Mouse (Mus musculus): ENCODE data around the gene Prss34. TPM values are rescaled to one million over a fixed set of nuclear protein-coding genes. Genes with fewer than 3 reads are reported as not detected.

Gene Prss34
- polyA plus RNA-seq, 1 experiment from 2014 or later: 0.18 TPM

DNA sequence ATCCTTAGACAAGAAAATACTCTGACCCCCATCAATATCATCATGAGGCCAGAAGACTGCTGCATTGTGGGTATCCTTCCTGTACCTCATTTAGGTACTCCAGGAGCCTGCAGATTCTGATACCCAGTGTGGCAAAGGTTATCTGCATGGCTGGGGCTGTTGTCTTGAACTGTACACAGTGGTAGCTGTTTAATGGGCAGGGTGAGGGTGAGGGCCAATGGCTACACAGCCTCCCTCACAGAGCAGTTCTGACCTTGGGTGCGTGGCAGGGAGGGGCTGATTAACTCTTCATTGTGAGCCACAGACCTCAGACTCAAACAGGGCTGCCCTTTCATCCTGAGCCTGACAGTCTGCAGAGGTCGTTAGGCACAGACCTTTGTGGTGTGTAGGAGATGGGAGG lies 24.7 kb downstream of the Prss34 start:
- Histone ChIP-seq H3K9me3 (no peaks in the 10 kb centered on the region), H3K4me3 (no peak overlapping the region), H3K27me3 (no peaks in the 10 kb centered on the region), H3K27ac (replicated peaks) (no peak overlapping the region), H3K4me2 (replicated peaks) (no peak overlapping the region), H3K36me3 (no peaks in the 10 kb centered on the region), H3K9ac (replicated peaks) (no peak overlapping the region), H3K4me1 (no peaks in the 10 kb centered on the region)
- ATAC-seq (replicated peaks): no peak
- 13% methylated on average over 2 of the region's 2 CpGs for WGBS

DNA sequence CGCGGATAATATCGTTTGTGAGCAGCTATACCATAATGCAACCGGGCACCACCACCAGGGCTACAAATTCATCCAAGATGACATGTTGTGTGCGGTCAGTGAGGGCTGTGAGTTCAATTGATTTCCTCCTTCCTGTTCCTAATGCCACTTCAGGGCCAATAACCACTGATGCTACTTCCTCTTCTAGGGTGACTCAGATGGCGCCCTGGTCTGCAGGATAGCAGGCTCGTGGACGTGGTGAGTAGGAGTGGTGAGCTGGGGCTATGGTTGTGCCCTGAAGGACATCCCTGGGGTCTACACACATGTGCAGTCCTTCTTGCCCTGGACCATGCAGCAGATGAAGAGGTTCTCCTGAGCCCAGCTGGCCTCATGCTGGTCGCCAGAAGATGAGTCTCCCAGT lies 34.1 kb downstream of the Prss34 start:
- Histone ChIP-seq H3K4me1 (no peaks in the 10 kb centered on the region), H3K4me3 (no peak overlapping the region), H3K36me3 (no peaks in the 10 kb centered on the region), H3K4me2 (replicated peaks) (no peak overlapping the region), H3K9ac (replicated peaks) (no peak overlapping the region), H3K27ac (replicated peaks) (no peak overlapping the region), H3K27me3 (no peaks in the 10 kb centered on the region), H3K9me3 (no peaks in the 10 kb centered on the region)
- WGBS: 77% methylated on average over 9 of the region's 9 CpGs
- ATAC-seq (replicated peaks): no peak

DNA sequence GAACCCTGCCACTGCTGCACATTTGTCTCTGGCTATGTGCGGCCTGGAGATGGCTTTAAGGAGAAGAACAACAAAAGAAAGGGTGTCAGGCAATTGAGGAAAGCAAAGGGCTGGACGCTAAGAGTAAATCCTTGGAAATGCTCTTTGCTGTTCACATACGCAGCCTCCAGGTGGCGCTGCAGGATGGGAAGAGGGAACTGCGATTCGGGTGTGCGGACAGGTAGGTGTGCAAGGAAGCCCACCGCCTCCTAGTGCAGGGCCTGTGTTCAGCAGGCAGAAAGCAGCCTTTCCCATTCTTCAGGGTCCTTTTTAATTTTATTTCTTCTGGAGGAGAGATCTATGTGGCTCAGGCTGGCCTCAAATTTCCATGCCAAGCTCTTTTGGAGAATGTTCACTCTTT lies 35.7 kb downstream of the Prss34 start:
- Histone ChIP-seq H3K9me3 (no peaks in the 10 kb centered on the region), H3K4me2 (replicated peaks) (no peak overlapping the region), H3K36me3 (no peaks in the 10 kb centered on the region), H3K4me1 (no peaks in the 10 kb centered on the region), H3K27me3 (no peaks in the 10 kb centered on the region), H3K27ac (replicated peaks) (no peak overlapping the region), H3K4me3 (no peak overlapping the region), H3K9ac (replicated peaks) (no peak overlapping the region)
- no peak for ATAC-seq (replicated peaks)
- 0% methylated on average over 8 of the region's 8 CpGs for WGBS

DNA sequence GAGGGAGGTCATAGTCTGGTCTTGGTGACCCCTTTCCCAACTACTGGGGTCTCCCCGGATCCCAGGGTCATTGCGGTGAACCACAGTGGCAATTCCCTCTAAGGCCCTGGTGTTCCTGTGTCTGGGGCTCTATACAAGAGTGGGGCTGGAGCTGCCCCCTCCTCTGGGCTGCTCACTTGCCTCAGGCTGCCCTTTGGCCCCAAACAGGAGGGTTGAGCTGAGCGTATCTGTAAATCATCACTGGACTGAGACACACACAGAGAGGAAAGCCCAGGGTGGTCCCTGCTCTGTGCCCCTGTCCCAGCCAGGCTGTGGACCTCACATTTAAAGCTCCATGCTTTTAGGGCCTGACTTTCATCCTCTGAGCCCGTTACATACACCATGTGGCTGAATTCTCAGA lies 40.0 kb downstream of the Prss34 start:
- H3K27ac ChIP-seq (replicated peaks): no peak overlapping the region
- no peaks in the 10 kb centered on the region for H3K27me3 ChIP-seq
- no peak overlapping the region for H3K4me2 ChIP-seq (replicated peaks)
- H3K9ac ChIP-seq (replicated peaks): no peak overlapping the region
- H3K36me3 ChIP-seq: no peaks in the 10 kb centered on the region
- WGBS: 87% methylated on average over 4 of the region's 4 CpGs
- ATAC-seq (replicated peaks): no peak
- H3K9me3 ChIP-seq: no peaks in the 10 kb centered on the region
- no peak overlapping the region for H3K4me3 ChIP-seq
- no peaks in the 10 kb centered on the region for H3K4me1 ChIP-seq

DNA sequence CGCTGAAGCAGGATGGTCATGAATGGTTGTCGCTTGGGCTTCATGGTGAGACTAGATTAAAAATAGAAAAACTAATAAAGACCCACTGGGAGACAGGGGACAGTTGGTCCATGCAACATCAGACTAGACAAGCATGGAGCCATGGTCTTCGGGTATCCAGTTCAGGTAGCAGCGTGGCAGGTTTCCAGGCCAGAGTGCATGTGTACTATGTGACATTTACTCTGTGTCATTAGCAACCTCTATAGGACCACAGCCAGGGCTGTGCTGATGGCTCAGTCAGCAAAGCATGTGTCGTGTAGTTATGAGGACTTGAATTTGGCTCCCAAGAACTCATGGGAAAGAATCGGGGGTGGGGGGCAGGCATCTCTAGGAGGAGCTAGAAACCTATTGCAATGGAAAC lies 41.8 kb downstream of the Prss34 start:
- no peak for ATAC-seq (replicated peaks)
- no peaks in the 10 kb centered on the region for H3K4me1 ChIP-seq
- H3K4me3 ChIP-seq: no peak overlapping the region
- no peak overlapping the region for H3K4me2 ChIP-seq (replicated peaks)
- no peak overlapping the region for H3K27ac ChIP-seq (replicated peaks)
- no peak overlapping the region for H3K9ac ChIP-seq (replicated peaks)
- H3K36me3 ChIP-seq: no peaks in the 10 kb centered on the region
- 92% methylated on average over 6 of the region's 6 CpGs for WGBS
- H3K9me3 ChIP-seq: no peaks in the 10 kb centered on the region
- no peaks in the 10 kb centered on the region for H3K27me3 ChIP-seq

DNA sequence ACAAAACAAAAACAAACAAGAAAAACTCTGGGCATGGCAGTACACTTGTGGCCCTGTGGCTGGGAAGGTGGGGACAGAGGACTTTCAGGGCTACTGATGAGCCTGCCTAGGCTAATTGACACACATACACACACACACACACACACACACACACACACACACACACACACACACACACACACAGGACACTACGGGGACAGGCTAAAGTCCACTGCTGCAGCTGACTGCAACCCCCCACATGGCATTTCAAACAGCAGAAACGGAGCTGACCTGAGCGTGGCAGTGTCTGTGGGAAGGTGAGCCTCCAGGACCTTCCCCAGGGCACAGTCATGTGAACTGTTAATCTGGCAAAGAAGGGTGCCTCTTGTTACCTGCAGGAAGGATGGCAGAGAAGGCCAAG lies 43.3 kb downstream of the Prss34 start:
- H3K4me1 ChIP-seq: no peaks in the 10 kb centered on the region
- H3K36me3 ChIP-seq: no peaks in the 10 kb centered on the region
- ATAC-seq (replicated peaks): no peak
- H3K4me2 ChIP-seq (replicated peaks): no peak overlapping the region
- H3K9me3 ChIP-seq: no peaks in the 10 kb centered on the region
- no peak overlapping the region for H3K4me3 ChIP-seq
- WGBS: 54% methylated on average over 3 of the region's 3 CpGs
- H3K27me3 ChIP-seq: no peaks in the 10 kb centered on the region
- H3K9ac ChIP-seq (replicated peaks): no peak overlapping the region
- H3K27ac ChIP-seq (replicated peaks): no peak overlapping the region

DNA sequence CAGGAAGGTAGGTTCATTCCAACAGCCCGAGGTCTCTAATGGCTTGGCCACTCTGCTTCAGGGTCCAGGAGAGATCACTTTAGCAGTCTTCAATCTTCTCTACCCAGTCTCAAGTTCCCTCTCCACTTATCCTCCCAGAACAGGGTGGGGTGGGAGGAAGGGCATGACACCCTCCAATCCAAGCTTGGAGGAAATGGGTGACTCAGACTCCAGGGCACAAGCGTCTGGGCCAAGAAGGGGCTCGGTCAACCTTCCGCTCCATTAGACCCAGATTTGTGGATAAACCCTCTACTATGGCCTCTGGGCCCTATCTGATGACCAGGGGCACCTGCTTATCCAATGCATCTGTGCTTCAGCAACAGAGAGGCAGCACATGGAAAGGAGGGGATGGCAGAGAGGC lies 47.3 kb downstream of the Prss34 start, which contains the start of gene Tpsab1:
Gene Tpsab1, minus strand, starts transcription at position 101 of the 400 bp plus-strand sequence.
- 90% methylated on average over 4 of the region's 4 CpGs for WGBS
- ATAC-seq (replicated peaks): no peak
- no peaks in the 10 kb centered on the region for H3K27me3 ChIP-seq

More for the DNA sequence above, 47.3 kb downstream of the Prss34 start, which contains the start of gene Tpsab1:
- Histone ChIP-seq H3K9ac (replicated peaks) (no peak within 1 kb of the TSS), H3K36me3 (no peaks in the 10 kb centered on the region), H3K4me1 (no peaks in the 10 kb centered on the region), H3K27ac (replicated peaks) (no peak within 1 kb of the TSS), H3K4me2 (replicated peaks) (no peak within 1 kb of the TSS), H3K4me3 (no peak within 1 kb of the TSS), H3K9me3 (no peaks in the 10 kb centered on the region)

Other genes with a start within 250 kb of the Prss34 start
- gene Tmem204, start 214.8 kb upstream of the Prss34 start, polyA plus RNA-seq (2015; fragmentation: Nextera tagmentation; extraction: Ambion mirVana): 10.5 and 11.5 TPM in 2 replicates
- 54.6 and 57.2 TPM in 2 replicates for gene Telo2, start 182.4 kb upstream of the Prss34 start, polyA plus RNA-seq (2015; fragmentation: Nextera tagmentation; extraction: Ambion mirVana)
- not detected in 2 replicates for gene Ptx4, start 177.6 kb upstream of the Prss34 start, polyA plus RNA-seq (2015; fragmentation: Nextera tagmentation; extraction: Ambion mirVana)
- 28.8 and 30.4 TPM in 2 replicates for gene Clcn7, start 165.0 kb upstream of the Prss34 start, polyA plus RNA-seq (2015; fragmentation: Nextera tagmentation; extraction: Ambion mirVana)
- not detected in 2 replicates for gene Ccdc154, start 135.9 kb upstream of the Prss34 start, polyA plus RNA-seq (2015; fragmentation: Nextera tagmentation; extraction: Ambion mirVana)
- not detected in 2 replicates for gene Gm38655, start 122.9 kb upstream of the Prss34 start, polyA plus RNA-seq (2015; fragmentation: Nextera tagmentation; extraction: Ambion mirVana)
- 35.7 and 37.8 TPM in 2 replicates for gene BC003965, start 113.8 kb upstream of the Prss34 start, polyA plus RNA-seq (2015; fragmentation: Nextera tagmentation; extraction: Ambion mirVana)
- gene Unkl, start 110.0 kb upstream of the Prss34 start, polyA plus RNA-seq (2015; fragmentation: Nextera tagmentation; extraction: Ambion mirVana): 10.6 and 14.2 TPM in 2 replicates
- gene Gnptg, start 58.3 kb upstream of the Prss34 start, polyA plus RNA-seq (2015; fragmentation: Nextera tagmentation; extraction: Ambion mirVana): 85.5 and 85.7 TPM in 2 replicates
- gene Tsr3, start 58.2 kb upstream of the Prss34 start, polyA plus RNA-seq (2015; fragmentation: Nextera tagmentation; extraction: Ambion mirVana): 66.2 and 69.2 TPM in 2 replicates
- 7.2 and 10.1 TPM in 2 replicates for gene Baiap3, start 42.0 kb upstream of the Prss34 start, polyA plus RNA-seq (2015; fragmentation: Nextera tagmentation; extraction: Ambion mirVana)
- gene Ube2i, start 23.8 kb upstream of the Prss34 start, polyA plus RNA-seq (2015; fragmentation: Nextera tagmentation; extraction: Ambion mirVana): 680 and 683 TPM in 2 replicates
- gene Prss28, start 10.3 kb downstream of the Prss34 start, polyA plus RNA-seq (2015; fragmentation: Nextera tagmentation; extraction: Ambion mirVana): not detected in 2 replicates
- gene Prss29, start 20.3 kb downstream of the Prss34 start, polyA plus RNA-seq (2015; fragmentation: Nextera tagmentation; extraction: Ambion mirVana): not detected in 2 replicates
- gene Tpsab1, start 47.2 kb downstream of the Prss34 start, polyA plus RNA-seq (2015; fragmentation: Nextera tagmentation; extraction: Ambion mirVana): not detected in 2 replicates
- gene Tpsb2, start 67.9 kb downstream of the Prss34 start, polyA plus RNA-seq (2015; fragmentation: Nextera tagmentation; extraction: Ambion mirVana): not detected in 2 replicates
- 0.77 and 0.94 TPM in 2 replicates for gene Tpsg1, start 70.9 kb downstream of the Prss34 start, polyA plus RNA-seq (2015; fragmentation: Nextera tagmentation; extraction: Ambion mirVana)
- 13.8 and 15.8 TPM in 2 replicates for gene Cacna1h, start 135.4 kb downstream of the Prss34 start, polyA plus RNA-seq (2015; fragmentation: Nextera tagmentation; extraction: Ambion mirVana)
- gene Tekt4, start 156.2 kb downstream of the Prss34 start, polyA plus RNA-seq (2015; fragmentation: Nextera tagmentation; extraction: Ambion mirVana): 1.00 and 1.9 TPM in 2 replicates
- 0.11 and 0.29 TPM in 2 replicates for gene Sstr5, start 198.9 kb downstream of the Prss34 start, polyA plus RNA-seq (2015; fragmentation: Nextera tagmentation; extraction: Ambion mirVana)